Mouse (Mus musculus): ENCODE measurements around the gene Pde6d. TPM values are rescaled to one million over a fixed set of nuclear protein-coding genes. Genes with fewer than 3 reads are reported as not detected.

Gene Pde6d
- polyA plus RNA-seq, 1 experiment = 11.2 TPM

DNA sequence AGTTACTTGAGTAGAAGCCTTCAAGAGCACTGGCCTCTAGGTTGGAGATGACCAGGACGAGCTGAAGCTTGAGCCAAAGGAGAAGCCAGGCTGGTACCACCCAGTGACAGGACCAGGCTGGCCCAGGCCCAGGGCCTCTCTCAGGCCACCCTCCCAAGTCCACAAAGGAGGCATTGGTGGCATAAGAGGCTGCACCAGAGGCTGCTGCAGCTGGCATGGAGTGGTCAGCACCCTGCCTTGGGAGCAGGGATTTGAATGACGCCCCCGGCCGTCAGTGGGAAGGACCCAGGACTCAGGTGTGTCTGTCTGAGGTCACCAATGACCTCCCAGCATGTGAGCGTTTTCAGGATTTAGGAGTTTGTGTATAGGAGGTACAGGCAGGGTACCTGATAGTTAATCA is 74.6 kb downstream of the Pde6d start:
- H3K27ac ChIP-seq (ENCODE audit: control insufficient read depth, insufficient read depth, low read depth, low read length, poor library complexity) = no peak overlapping the region
- no peak for TF ChIP-seq CTCF (IDR thresholded peaks at IDR 0.05; ENCODE audit: control insufficient read depth, insufficient read depth, low read length)
- TF ChIP-seq POLR2A (IDR thresholded peaks at IDR 0.05; ENCODE audit: borderline replicate concordance, control insufficient read depth, low read depth, low read length) = no peak

GRCm38 (mm10) chr1:86506420-86506819 is 76.0 kb downstream of the Pde6d start:
- Histone ChIP-seq H3K4me3 (replicated peaks; ENCODE audit: control insufficient read depth, low read depth, low read length) (no peak overlapping the region), H3K27ac (ENCODE audit: control insufficient read depth, insufficient read depth, low read depth, low read length, poor library complexity) (no peak overlapping the region), H3K4me1 (ENCODE audit: control insufficient read depth, insufficient read depth, low read length) (peaks cover 4% of the 10 kb centered on the region)
- 92% methylated on average over 5 of the region's 5 CpGs for WGBS
- TF ChIP-seq POLR2A (IDR thresholded peaks at IDR 0.05; ENCODE audit: borderline replicate concordance, control insufficient read depth, low read depth, low read length) (no peak), CTCF (IDR thresholded peaks at IDR 0.05; ENCODE audit: control insufficient read depth, insufficient read depth, low read length) (no peak)

More for the DNA sequence above, 74.6 kb downstream of the Pde6d start:
- WGBS = 84% methylated on average over 5 of the region's 5 CpGs
- Histone ChIP-seq H3K4me3 (replicated peaks; ENCODE audit: control insufficient read depth, low read depth, low read length) (no peak overlapping the region), H3K4me1 (ENCODE audit: control insufficient read depth, insufficient read depth, low read length) (peaks cover 3% of the 10 kb centered on the region)

DNA sequence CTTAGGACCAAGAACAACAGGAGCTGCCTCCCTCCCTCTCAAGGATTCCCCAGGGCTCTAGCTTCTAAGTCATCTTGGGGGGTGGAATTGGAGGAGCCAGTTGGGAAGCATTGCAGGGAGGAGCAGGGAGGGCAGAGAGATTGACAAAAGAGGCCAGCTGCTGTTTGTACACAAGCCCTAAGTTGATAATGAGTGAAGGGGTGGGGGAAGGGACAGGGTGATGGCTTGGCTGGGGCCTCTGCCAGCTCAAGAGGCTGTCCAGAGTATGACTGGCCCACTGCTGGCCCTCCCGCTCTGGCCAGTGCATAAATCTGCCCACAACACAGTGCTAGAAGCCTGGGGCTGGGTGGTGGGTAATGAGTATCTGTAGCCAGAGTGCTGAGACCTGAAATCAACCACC is 77.0 kb downstream of the Pde6d start:
- Histone ChIP-seq H3K27ac (ENCODE audit: control insufficient read depth, insufficient read depth, low read depth, low read length, poor library complexity) (peak overlapping the region; percentile 40; the same call in 1 of the 2 replicates), H3K4me3 (replicated peaks; ENCODE audit: control insufficient read depth, low read depth, low read length) (no peak overlapping the region), H3K4me1 (ENCODE audit: control insufficient read depth, insufficient read depth, low read length) (peaks cover 8% of the 10 kb centered on the region)
- TF ChIP-seq CTCF (IDR thresholded peaks at IDR 0.05; ENCODE audit: control insufficient read depth, insufficient read depth, low read length) (no peak), POLR2A (IDR thresholded peaks at IDR 0.05; ENCODE audit: borderline replicate concordance, control insufficient read depth, low read depth, low read length) (no peak)
- 47% methylated on average over 1 of the region's 1 CpGs for WGBS

- TF ChIP-seq CTCF (IDR thresholded peaks at IDR 0.05; ENCODE audit: control insufficient read depth, insufficient read depth, low read length) (no peak), POLR2A (IDR thresholded peaks at IDR 0.05; ENCODE audit: borderline replicate concordance, control insufficient read depth, low read depth, low read length) (no peak)
- Histone ChIP-seq H3K27ac (ENCODE audit: control insufficient read depth, insufficient read depth, low read depth, low read length, poor library complexity) (peak overlapping the region; percentile 87), H3K4me3 (replicated peaks; ENCODE audit: control insufficient read depth, low read depth, low read length) (peak overlapping the region; percentile 61), H3K4me1 (ENCODE audit: control insufficient read depth, insufficient read depth, low read length) (peaks cover 10% of the 10 kb centered on the region)
- WGBS = 8% methylated on average over 19 of the region's 19 CpGs
Measured at GRCm38 (mm10) chr1:86504697-86505421, 77.6 kb downstream of the Pde6d start.

DNA sequence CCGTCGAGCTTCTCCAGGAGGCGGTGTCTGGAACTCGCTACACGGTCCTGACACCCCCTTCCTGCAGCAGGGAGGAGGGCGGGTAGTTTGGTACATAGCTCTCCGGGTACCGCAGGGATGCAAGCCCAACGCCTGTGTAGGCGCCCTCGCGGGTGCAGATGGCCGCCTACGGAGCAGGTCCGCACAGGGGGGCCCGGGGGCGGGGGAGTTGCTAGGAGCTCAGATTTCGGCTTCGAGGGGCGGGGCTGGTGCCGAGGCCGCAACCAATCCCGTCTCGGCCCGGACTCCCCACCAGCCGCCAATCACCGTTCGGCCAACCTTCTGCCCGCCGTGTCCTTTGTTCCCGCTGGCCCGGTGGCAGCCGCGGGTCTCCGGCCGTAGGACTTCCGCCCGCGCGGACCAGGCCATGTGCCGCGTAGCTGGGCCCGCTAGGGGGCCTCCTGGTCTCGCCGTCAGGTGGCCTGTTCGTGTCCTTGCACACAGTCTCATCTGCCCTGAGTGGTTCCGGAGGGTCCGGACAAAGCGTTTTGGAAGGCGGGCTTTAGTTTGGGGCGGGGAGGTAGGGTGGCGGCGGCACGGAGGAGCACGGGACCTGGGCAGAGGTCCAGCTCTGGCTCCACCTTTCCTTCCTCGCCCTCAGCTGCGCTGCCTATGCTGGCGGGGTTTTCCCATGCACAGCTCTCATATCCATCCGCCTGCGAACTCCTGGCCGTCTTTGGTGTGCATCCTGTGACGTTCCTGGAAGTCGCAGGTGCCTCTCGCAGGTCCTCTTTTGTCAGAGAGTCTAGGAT is 78.3 kb downstream of the Pde6d start:
- peak overlapping the region; percentile 61 for H3K4me3 ChIP-seq (replicated peaks; ENCODE audit: control insufficient read depth, low read depth, low read length)
- peak overlapping the region; percentile 87 for H3K27ac ChIP-seq (ENCODE audit: control insufficient read depth, insufficient read depth, low read depth, low read length, poor library complexity)
- H3K4me1 ChIP-seq (ENCODE audit: control insufficient read depth, insufficient read depth, low read length) = peaks cover 11% of the 10 kb centered on the region
- peak; percentile 77; the same call in 1 of the 2 replicates for TF ChIP-seq POLR2A (IDR thresholded peaks at IDR 0.05; ENCODE audit: borderline replicate concordance, control insufficient read depth, low read depth, low read length)
- peak; percentile 58 for TF ChIP-seq CTCF (IDR thresholded peaks at IDR 0.05; ENCODE audit: control insufficient read depth, insufficient read depth, low read length)
- WGBS = under 1% methylated on average over 64 of the region's 64 CpGs

- WGBS = 12% methylated on average over 16 of the region's 16 CpGs
- Histone ChIP-seq H3K4me3 (replicated peaks; ENCODE audit: control insufficient read depth, low read depth, low read length) (peak overlapping the region; percentile 51), H3K27ac (ENCODE audit: control insufficient read depth, insufficient read depth, low read depth, low read length, poor library complexity) (peak overlapping the region; percentile 87), H3K4me1 (ENCODE audit: control insufficient read depth, insufficient read depth, low read length) (peaks cover 13% of the 10 kb centered on the region)
- TF ChIP-seq POLR2A (IDR thresholded peaks at IDR 0.05; ENCODE audit: borderline replicate concordance, control insufficient read depth, low read depth, low read length) (peak; percentile 9; the same call in 1 of the 2 replicates), CTCF (IDR thresholded peaks at IDR 0.05; ENCODE audit: control insufficient read depth, insufficient read depth, low read length) (no peak)
Measured at GRCm38 (mm10) chr1:86503165-86503747, 79.2 kb downstream of the Pde6d start.

GRCm38 (mm10) chr1:86502221-86503048 is 80.0 kb downstream of the Pde6d start:
- 33% methylated on average over 17 of the region's 17 CpGs for whole genome bisulfite sequencing
- TF ChIP-seq POLR2A (IDR thresholded peaks at IDR 0.05; ENCODE audit: borderline replicate concordance, control insufficient read depth, low read depth, low read length) = no peak
- TF ChIP-seq CTCF (IDR thresholded peaks at IDR 0.05; ENCODE audit: control insufficient read depth, insufficient read depth, low read length) = no peak
- no peak overlapping the region for H3K4me3 ChIP-seq (replicated peaks; ENCODE audit: control insufficient read depth, low read depth, low read length)
- peaks cover 16% of the 10 kb centered on the region for H3K4me1 ChIP-seq (ENCODE audit: control insufficient read depth, insufficient read depth, low read length)
- peak overlapping the region; percentile 11; the same call in 1 of the 2 replicates for H3K27ac ChIP-seq (ENCODE audit: control insufficient read depth, insufficient read depth, low read depth, low read length, poor library complexity)
